ENCODE assay signal across 9 mouse cellular contexts in genomic region chr17:32753634-32754033, GRCm38 (mm10). TPM values are rescaled to one million over a fixed set of nuclear protein-coding genes. Genes with fewer than 3 reads are reported as not detected.
DNase-seq lines count a peak whose midpoint lies in the region; TF ChIP-seq lines count a peak whose summit lies in the region.
"Had no signal": no experiment of that assay in that cellular context is flagged by ENCODE, and none has a peak within 500 bp of the region (broad histone marks: within the 10 kb centered on the region; RNA-seq: fewer than 3 reads in every experiment).

No protein-coding gene starts in this region.

- H3K27ac ChIP-seq in left cerebral cortex, adult 2 months: no peak overlapping the region

- DNase-seq in adrenal gland, postnatal 10 days: peak; percentile 18
- no peak for DNase-seq in adrenal gland, adult 2 months
- DNase-seq in left cerebral cortex, adult 2 months (ENCODE audit: extremely low spot score in 1 of 2, low spot score in 2 of 2): no peak
- DNase-seq in left cerebral cortex, postnatal 36 days (ENCODE audit: low spot score in 2 of 2): no peak
- DNase-seq in forelimb bud, embryonic 11.5 days (ENCODE audit: low read depth, low spot score): peak; percentile 27
- peak; percentile 45 to 58 for DNase-seq in kidney, postnatal 25 days
- DNase-seq in testis, postnatal 14 days (ENCODE audit: low spot score): peak; percentile 6
- no peak for DNase-seq in thymus, postnatal 10 days (ENCODE audit: low spot score in 2 of 2)

- peak; percentile 28 for TF ChIP-seq CTCF in left cerebral cortex, adult 2 months (IDR thresholded peaks at IDR 0.05)

- H3K4me3 ChIP-seq in left cerebral cortex, adult 2 months: no peak overlapping the region
- H3K4me3 ChIP-seq: megakaryocyte, embryonic 14.5 days had no signal

- intact Hi-C loops in left cerebral cortex, adult 2 months (cut with DNase I): no loop called here
- intact Hi-C loops in left cerebral cortex, postnatal 36 days (cut with DNase I): no loop called here

RNA-seq across cellular contexts. Expression of gene Zfp871, which starts 34.5 kb away (rescaled TPM):
- total RNA-seq in adrenal gland, postnatal 10 days (2021): 10 to 100 TPM; 37.0 to 48.3 TPM
- total RNA-seq in adrenal gland, adult 2 months (2021): 10 to 100 TPM; 41.3 to 45.9 TPM
- polyA plus RNA-seq in adrenal gland, adult 2 months (2012; rRNA removed): 3.8 and 4.8 TPM in 2 replicates
- total RNA-seq in left cerebral cortex, adult 2 months (2021): 10 to 100 TPM; 82.0 to 84.9 TPM
- 10 to 100 TPM; 66.0 to 88.5 TPM for total RNA-seq in left cerebral cortex, postnatal 36 days (2021)

RNA-seq across cellular contexts. Expression of gene Zfp811, which starts 56.1 kb away (rescaled TPM):
- total RNA-seq in adrenal gland, postnatal 10 days (2021): 1 to 10 TPM in 1 of 2 experiments, under 1 TPM in 1; 0.81 to 1.5 TPM
- total RNA-seq in adrenal gland, adult 2 months (2021): under 1 TPM; 0.43 to 0.69 TPM
- polyA plus RNA-seq in adrenal gland, adult 2 months (2012; rRNA removed): 0.02 TPM in 1 of 2 replicates, not detected in the other
- total RNA-seq in left cerebral cortex, adult 2 months (2021): 1 to 10 TPM; 6.3 to 6.5 TPM
- 1 to 10 TPM; 5.7 to 8.5 TPM for total RNA-seq in left cerebral cortex, postnatal 36 days (2021)

Comparison
In these comparisons a context has a peak if more than half of its experiments do, and no peak if none do; other contexts are left out.
1. DNase-seq: peak in adrenal gland, postnatal 10 days (single experiment), forelimb bud, embryonic 11.5 days (single experiment), kidney, postnatal 25 days (2 of 2) and testis, postnatal 14 days (single experiment); none in adrenal gland, adult 2 months (single experiment), left cerebral cortex, adult 2 months (0 of 2), left cerebral cortex, postnatal 36 days (0 of 2) and thymus, postnatal 10 days (0 of 2).